Mouse (Mus musculus): ENCODE measurements around the gene Pde4b. TPM values are rescaled to one million over a fixed set of nuclear protein-coding genes. Genes with fewer than 3 reads are reported as not detected.

The Pde4b gene
- polyA plus RNA-seq, 1 experiment from 2014 or later: 43.4 TPM

- H3K9ac ChIP-seq (ENCODE audit: low read depth, low read length): no peak overlapping the region
- no peak for ATAC-seq
- no peaks in the 10 kb centered on the region for H3K36me3 ChIP-seq (ENCODE audit: control insufficient read depth, insufficient read depth, low read length)
- 95% methylated on average over 4 of the region's 4 CpGs for WGBS
- no peak overlapping the region for H3K4me2 ChIP-seq (ENCODE audit: low read length)
- H3K4me1 ChIP-seq (ENCODE audit: control insufficient read depth, insufficient read depth, low read depth, low read length): no peaks in the 10 kb centered on the region
- H3K27ac ChIP-seq (ENCODE audit: low read depth, low read length): no peak overlapping the region
- no peaks in the 10 kb centered on the region for H3K9me3 ChIP-seq (ENCODE audit: control insufficient read depth, low read length)
- H3K4me3 ChIP-seq (ENCODE audit: low read length): no peak overlapping the region
- no peaks in the 10 kb centered on the region for H3K27me3 ChIP-seq (replicated peaks; ENCODE audit: control insufficient read depth, insufficient read depth, low read length)
Observed at GRCm38 (mm10) chr4:102612596-102612995, 525.3 kb downstream of the Pde4b start.

- ATAC-seq: no peak
- H3K4me2 ChIP-seq (ENCODE audit: low read length): no peak overlapping the region
- WGBS: 63% methylated on average over 4 of the region's 4 CpGs
Observed at GRCm38 (mm10) chr4:102617774-102618173, 530.4 kb downstream of the Pde4b start.

GRCm38 (mm10) chr4:102618609-102619008 lies 531.3 kb downstream of the Pde4b start:
- no peak for ATAC-seq
- WGBS: 96% methylated on average over 3 of the region's 3 CpGs

More at GRCm38 (mm10) chr4:102617774-102618173, 530.4 kb downstream of the Pde4b start:
- H3K27ac ChIP-seq (ENCODE audit: low read depth, low read length): no peak overlapping the region
- H3K4me1 ChIP-seq (ENCODE audit: control insufficient read depth, insufficient read depth, low read depth, low read length): 0 out of 2 replicates have a peak, but pooled peaks cover 2% of the 10 kb centered on the region
- no peaks in the 10 kb centered on the region for H3K27me3 ChIP-seq (replicated peaks; ENCODE audit: control insufficient read depth, insufficient read depth, low read length)
- H3K9me3 ChIP-seq (ENCODE audit: control insufficient read depth, low read length): no peaks in the 10 kb centered on the region
- no peak overlapping the region for H3K9ac ChIP-seq (ENCODE audit: low read depth, low read length)
- no peaks in the 10 kb centered on the region for H3K36me3 ChIP-seq (ENCODE audit: control insufficient read depth, insufficient read depth, low read length)
- H3K4me3 ChIP-seq (ENCODE audit: low read length): no peak overlapping the region

GRCm38 (mm10) chr4:102620179-102620910 lies 533.0 kb downstream of the Pde4b start:
- no peak overlapping the region for H3K4me3 ChIP-seq (ENCODE audit: low read length)
- 62% methylated on average over 4 of the region's 5 CpGs for WGBS
- ATAC-seq: peak; percentile 71

More at GRCm38 (mm10) chr4:102618609-102619008, 531.3 kb downstream of the Pde4b start:
- H3K27me3 ChIP-seq (replicated peaks; ENCODE audit: control insufficient read depth, insufficient read depth, low read length): no peaks in the 10 kb centered on the region
- no peak overlapping the region for H3K4me2 ChIP-seq (ENCODE audit: low read length)
- no peak overlapping the region for H3K9ac ChIP-seq (ENCODE audit: low read depth, low read length)
- no peaks in the 10 kb centered on the region for H3K9me3 ChIP-seq (ENCODE audit: control insufficient read depth, low read length)
- H3K4me1 ChIP-seq (ENCODE audit: control insufficient read depth, insufficient read depth, low read depth, low read length): 0 out of 2 replicates have a peak, but pooled peaks cover 2% of the 10 kb centered on the region
- H3K27ac ChIP-seq (ENCODE audit: low read depth, low read length): no peak overlapping the region
- H3K36me3 ChIP-seq (ENCODE audit: control insufficient read depth, insufficient read depth, low read length): no peaks in the 10 kb centered on the region
- H3K4me3 ChIP-seq (ENCODE audit: low read length): no peak overlapping the region

GRCm38 (mm10) chr4:102621120-102621519 lies 533.8 kb downstream of the Pde4b start:
- no peak overlapping the region for H3K27ac ChIP-seq (ENCODE audit: low read depth, low read length)
- H3K36me3 ChIP-seq (ENCODE audit: control insufficient read depth, insufficient read depth, low read length): no peaks in the 10 kb centered on the region
- no peaks in the 10 kb centered on the region for H3K9me3 ChIP-seq (ENCODE audit: control insufficient read depth, low read length)
- no peak overlapping the region for H3K4me2 ChIP-seq (ENCODE audit: low read length)
- WGBS: 81% methylated on average over 2 of the region's 2 CpGs
- no peak overlapping the region for H3K9ac ChIP-seq (ENCODE audit: low read depth, low read length)
- ATAC-seq: no peak
- H3K4me1 ChIP-seq (ENCODE audit: control insufficient read depth, insufficient read depth, low read depth, low read length): 0 out of 2 replicates have a peak, but pooled peaks cover 2% of the 10 kb centered on the region
- H3K27me3 ChIP-seq (replicated peaks; ENCODE audit: control insufficient read depth, insufficient read depth, low read length): no peaks in the 10 kb centered on the region
- H3K4me3 ChIP-seq (ENCODE audit: low read length): no peak overlapping the region

More at GRCm38 (mm10) chr4:102620179-102620910, 533.0 kb downstream of the Pde4b start:
- H3K4me2 ChIP-seq (ENCODE audit: low read length): no peak overlapping the region
- H3K27ac ChIP-seq (ENCODE audit: low read depth, low read length): no peak overlapping the region
- no peaks in the 10 kb centered on the region for H3K36me3 ChIP-seq (ENCODE audit: control insufficient read depth, insufficient read depth, low read length)
- H3K4me1 ChIP-seq (ENCODE audit: control insufficient read depth, insufficient read depth, low read depth, low read length): 0 out of 2 replicates have a peak, but pooled peaks cover 2% of the 10 kb centered on the region
- no peaks in the 10 kb centered on the region for H3K27me3 ChIP-seq (replicated peaks; ENCODE audit: control insufficient read depth, insufficient read depth, low read length)
- no peaks in the 10 kb centered on the region for H3K9me3 ChIP-seq (ENCODE audit: control insufficient read depth, low read length)
- H3K9ac ChIP-seq (ENCODE audit: low read depth, low read length): no peak overlapping the region

- no peaks in the 10 kb centered on the region for H3K9me3 ChIP-seq (ENCODE audit: control insufficient read depth, low read length)
- no peak for ATAC-seq
- 0 out of 2 replicates have a peak, but pooled peaks cover 2% of the 10 kb centered on the region for H3K4me1 ChIP-seq (ENCODE audit: control insufficient read depth, insufficient read depth, low read depth, low read length)
- WGBS: 45% methylated on average over 5 of the region's 5 CpGs
- no peak overlapping the region for H3K27ac ChIP-seq (ENCODE audit: low read depth, low read length)
- H3K4me2 ChIP-seq (ENCODE audit: low read length): no peak overlapping the region
- H3K4me3 ChIP-seq (ENCODE audit: low read length): no peak overlapping the region
- H3K27me3 ChIP-seq (replicated peaks; ENCODE audit: control insufficient read depth, insufficient read depth, low read length): no peaks in the 10 kb centered on the region
- no peaks in the 10 kb centered on the region for H3K36me3 ChIP-seq (ENCODE audit: control insufficient read depth, insufficient read depth, low read length)
- no peak overlapping the region for H3K9ac ChIP-seq (ENCODE audit: low read depth, low read length)
Observed at GRCm38 (mm10) chr4:102622977-102623376, 535.6 kb downstream of the Pde4b start.

GRCm38 (mm10) chr4:102623789-102624611 lies 536.7 kb downstream of the Pde4b start:
- WGBS: 76% methylated on average over 4 of the region's 4 CpGs

GRCm38 (mm10) chr4:102624937-102625336 lies 537.6 kb downstream of the Pde4b start:
- Histone ChIP-seq H3K9ac (ENCODE audit: low read depth, low read length) (no peak overlapping the region), H3K36me3 (ENCODE audit: control insufficient read depth, insufficient read depth, low read length) (no peaks in the 10 kb centered on the region), H3K27me3 (replicated peaks; ENCODE audit: control insufficient read depth, insufficient read depth, low read length) (no peaks in the 10 kb centered on the region), H3K27ac (ENCODE audit: low read depth, low read length) (no peak overlapping the region), H3K9me3 (ENCODE audit: control insufficient read depth, low read length) (no peaks in the 10 kb centered on the region), H3K4me3 (ENCODE audit: low read length) (no peak overlapping the region), H3K4me1 (ENCODE audit: control insufficient read depth, insufficient read depth, low read depth, low read length) (0 out of 2 replicates have a peak, but pooled peaks cover 2% of the 10 kb centered on the region), H3K4me2 (ENCODE audit: low read length) (no peak overlapping the region)
- WGBS: 80% methylated on average over 8 of the region's 8 CpGs
- no peak for ATAC-seq

More at GRCm38 (mm10) chr4:102623789-102624611, 536.7 kb downstream of the Pde4b start:
- H3K27me3 ChIP-seq (replicated peaks; ENCODE audit: control insufficient read depth, insufficient read depth, low read length): no peaks in the 10 kb centered on the region
- H3K36me3 ChIP-seq (ENCODE audit: control insufficient read depth, insufficient read depth, low read length): no peaks in the 10 kb centered on the region
- H3K9me3 ChIP-seq (ENCODE audit: control insufficient read depth, low read length): no peaks in the 10 kb centered on the region
- ATAC-seq: no peak
- 0 out of 2 replicates have a peak, but pooled peaks cover 2% of the 10 kb centered on the region for H3K4me1 ChIP-seq (ENCODE audit: control insufficient read depth, insufficient read depth, low read depth, low read length)
- no peak overlapping the region for H3K4me2 ChIP-seq (ENCODE audit: low read length)
- no peak overlapping the region for H3K27ac ChIP-seq (ENCODE audit: low read depth, low read length)
- no peak overlapping the region for H3K9ac ChIP-seq (ENCODE audit: low read depth, low read length)
- no peak overlapping the region for H3K4me3 ChIP-seq (ENCODE audit: low read length)

- no peaks in the 10 kb centered on the region for H3K36me3 ChIP-seq (ENCODE audit: control insufficient read depth, insufficient read depth, low read length)
- H3K9me3 ChIP-seq (ENCODE audit: control insufficient read depth, low read length): no peaks in the 10 kb centered on the region
- H3K4me1 ChIP-seq (ENCODE audit: control insufficient read depth, insufficient read depth, low read depth, low read length): no peaks in the 10 kb centered on the region
- WGBS: 89% methylated on average over 4 of the region's 4 CpGs
- no peak overlapping the region for H3K9ac ChIP-seq (ENCODE audit: low read depth, low read length)
- no peak overlapping the region for H3K27ac ChIP-seq (ENCODE audit: low read depth, low read length)
- no peaks in the 10 kb centered on the region for H3K27me3 ChIP-seq (replicated peaks; ENCODE audit: control insufficient read depth, insufficient read depth, low read length)
- no peak for ATAC-seq
- H3K4me2 ChIP-seq (ENCODE audit: low read length): no peak overlapping the region
- H3K4me3 ChIP-seq (ENCODE audit: low read length): no peak overlapping the region
Observed at GRCm38 (mm10) chr4:102627799-102628198, 540.5 kb downstream of the Pde4b start.
